10 mouse cellular contexts compared by ENCODE assay signal in genomic region chr9:107508266-107508665, GRCm38 (mm10). TPM values are rescaled to one million over a fixed set of nuclear protein-coding genes. Genes with fewer than 3 reads are reported as not detected.
DNase-seq lines count a peak whose midpoint lies in the region; TF ChIP-seq lines count a peak whose summit lies in the region.
"Had no signal": no experiment of that assay in that cellular context is flagged by ENCODE, and none has a peak within 500 bp of the region (broad histone marks: within the 10 kb centered on the region; RNA-seq: fewer than 3 reads in every experiment).

No protein-coding gene starts in this region.

- TF ChIP-seq POLR2A in olfactory bulb, adult 2 months (IDR thresholded peaks at IDR 0.05; ENCODE audit: insufficient read depth, low read depth, low read length), result no peak
- no peak for TF ChIP-seq POLR2A in kidney, adult 2 months (IDR thresholded peaks at IDR 0.05; ENCODE audit: low read depth, low read length)

- no peak overlapping the region for H3K4me3 ChIP-seq in heart, embryonic 10.5 days
- H3K4me3 ChIP-seq in olfactory bulb, adult 2 months (ENCODE audit: insufficient read depth, low read depth, low read length), result no peak overlapping the region
- no peak overlapping the region for H3K4me3 ChIP-seq in kidney, adult 2 months (ENCODE audit: insufficient read depth, low read depth, low read length)
- H3K4me3 ChIP-seq: heart, embryonic 12.5 days had no signal

- no peak for DNase-seq in heart, embryonic 10.5 days (ENCODE audit: low spot score)
- DNase-seq in heart, adult 8-10 months (ENCODE audit: low spot score), result no peak
- DNase-seq in frontal cortex, postnatal 10 days (ENCODE audit: low spot score in 2 of 2), result peak; percentile 66 to 67
- DNase-seq in layer of hippocampus, postnatal 25 days (ENCODE audit: extremely low spot score in 1 of 2, low spot score in 1 of 2), result peak; percentile 45 to 46
- DNase-seq in T-cell, adult 2 months (ENCODE audit: low spot score), result no peak
- no peak for DNase-seq in kidney, adult 2 months
- no peak for DNase-seq in lung, postnatal 10 days
- DNase-seq: cerebellum, adult 2 months had no signal

- peaks cover 14% of the 10 kb centered on the region; the same call in 1 of the 2 replicates for H3K36me3 ChIP-seq in heart, embryonic 10.5 days
- no peaks in the 10 kb centered on the region for H3K36me3 ChIP-seq in kidney, adult 2 months (ENCODE audit: control insufficient read depth, insufficient read depth, low read length)
- H3K36me3 ChIP-seq: heart, embryonic 12.5 days had no signal

- peaks cover 9% of the 10 kb centered on the region; the same call in 1 of the 2 replicates for H3K27me3 ChIP-seq in heart, embryonic 10.5 days (ENCODE audit: insufficient read depth, poor library complexity, severe bottlenecking)
- H3K27me3 ChIP-seq in kidney, adult 2 months (replicated peaks; ENCODE audit: control insufficient read depth, insufficient read depth, low read length), result no peaks in the 10 kb centered on the region

- TF ChIP-seq CTCF in olfactory bulb, adult 2 months (IDR thresholded peaks at IDR 0.05; ENCODE audit: insufficient read depth, low read depth, low read length), result 0 out of 2 replicates have a peak, but pooled peaks have one; percentile 10
- TF ChIP-seq CTCF in kidney, adult 2 months (conservative IDR thresholded peaks at IDR 0.05; ENCODE audit: insufficient read depth, insufficient read length, low read depth, low read length), result no peak

- H3K9me3 ChIP-seq in heart, embryonic 10.5 days, result no peaks in the 10 kb centered on the region
- H3K9me3 ChIP-seq: heart, embryonic 12.5 days had no signal

- peak overlapping the region; percentile 44; the same call in 1 of the 2 replicates for H3K27ac ChIP-seq in heart, embryonic 10.5 days
- H3K27ac ChIP-seq in olfactory bulb, adult 2 months (ENCODE audit: insufficient read depth, low read depth, low read length), result no peak overlapping the region
- H3K27ac ChIP-seq in kidney, adult 2 months (ENCODE audit: insufficient read depth, low read depth, low read length), result no peak overlapping the region

- peaks cover 64% of the 10 kb centered on the region for H3K4me1 ChIP-seq in heart, embryonic 10.5 days
- peaks cover 65% of the 10 kb centered on the region for H3K4me1 ChIP-seq in olfactory bulb, adult 2 months (ENCODE audit: control insufficient read depth, insufficient read depth, low read length)
- H3K4me1 ChIP-seq in kidney, adult 2 months (ENCODE audit: control insufficient read depth, insufficient read depth, low read length), result no peaks in the 10 kb centered on the region

- 60% methylated on average over 10 of the region's 10 CpGs for WGBS in heart, embryonic 10.5 days
- WGBS in olfactory bulb, adult 2 months, result 18% methylated on average over 10 of the region's 10 CpGs
- 61% methylated on average over 10 of the region's 10 CpGs for WGBS in kidney, adult 2 months

RNA-seq across cellular contexts. Expression of gene Tmem115, which starts 25.5 kb away (rescaled TPM):
- 42.7 and 46.8 TPM in 2 replicates for polyA plus RNA-seq in heart, embryonic 10.5 days (2016; fragmentation: Nextera tagmentation; extraction: Ambion mirVana)
- total RNA-seq in heart, adult 8-10 months (2022), result 10 to 100 TPM; 21.2 to 25.6 (median 22.2) TPM
- 10 to 100 TPM; 38.1 to 41.0 TPM for total RNA-seq in layer of hippocampus, postnatal 25 days (2021)
- not detected in 2 replicates for polyA plus RNA-seq in olfactory bulb, adult 2 months (2012; ENCODE audit: insufficient read depth, insufficient read length, low replicate concordance, missing spikeins)
- 52.1 and 63.6 TPM in 2 replicates for polyA plus RNA-seq in kidney, adult 2 months (2012; rRNA removed)

RNA-seq across cellular contexts. Expression of gene Cyb561d2, which starts 33.7 kb away (rescaled TPM):
- 24.1 and 24.5 TPM in 2 replicates for polyA plus RNA-seq in heart, embryonic 10.5 days (2016; fragmentation: Nextera tagmentation; extraction: Ambion mirVana)
- 1 to 10 TPM; 5.1 to 6.3 (median 5.4) TPM for total RNA-seq in heart, adult 8-10 months (2022)
- 10 to 100 TPM; 16.4 to 18.5 TPM for total RNA-seq in layer of hippocampus, postnatal 25 days (2021)
- polyA plus RNA-seq in olfactory bulb, adult 2 months (2012; ENCODE audit: insufficient read depth, insufficient read length, low replicate concordance, missing spikeins), result not detected in 2 replicates
- 62.6 and 77.4 TPM in 2 replicates for polyA plus RNA-seq in kidney, adult 2 months (2012; rRNA removed)

RNA-seq across cellular contexts. Expression of gene Nprl2, which starts 33.8 kb away (rescaled TPM):
- polyA plus RNA-seq in heart, embryonic 10.5 days (2016; fragmentation: Nextera tagmentation; extraction: Ambion mirVana), result 28.3 and 33.1 TPM in 2 replicates
- total RNA-seq in heart, adult 8-10 months (2022), result 10 to 100 TPM; 18.4 to 22.6 (median 21.2) TPM
- total RNA-seq in layer of hippocampus, postnatal 25 days (2021), result 10 to 100 TPM; 42.4 to 44.9 TPM
- not detected in 2 replicates for polyA plus RNA-seq in olfactory bulb, adult 2 months (2012; ENCODE audit: insufficient read depth, insufficient read length, low replicate concordance, missing spikeins)
- 61.5 and 62.6 TPM in 2 replicates for polyA plus RNA-seq in kidney, adult 2 months (2012; rRNA removed)

RNA-seq across cellular contexts. Expression of gene Zmynd10, which starts 38.8 kb away (rescaled TPM):
- polyA plus RNA-seq in heart, embryonic 10.5 days (2016; fragmentation: Nextera tagmentation; extraction: Ambion mirVana), result 0.17 TPM in 1 of 2 replicates, not detected in the other
- total RNA-seq in heart, adult 8-10 months (2022), result under 1 TPM in 2 of 4 experiments, not detected in 2; 0.35 to 0.40 TPM
- total RNA-seq in layer of hippocampus, postnatal 25 days (2021), result 1 to 10 TPM; 4.7 to 5.2 TPM
- not detected in 2 replicates for polyA plus RNA-seq in olfactory bulb, adult 2 months (2012; ENCODE audit: insufficient read depth, insufficient read length, low replicate concordance, missing spikeins)
- 52.6 and 52.9 TPM in 2 replicates for polyA plus RNA-seq in kidney, adult 2 months (2012; rRNA removed)

RNA-seq across cellular contexts. Expression of gene Rassf1, which starts 43.1 kb away (rescaled TPM):
- 50.5 and 51.7 TPM in 2 replicates for polyA plus RNA-seq in heart, embryonic 10.5 days (2016; fragmentation: Nextera tagmentation; extraction: Ambion mirVana)
- total RNA-seq in heart, adult 8-10 months (2022), result 10 to 100 TPM; 12.9 to 14.9 (median 14.4) TPM
- 10 to 100 TPM; 16.1 to 16.3 TPM for total RNA-seq in layer of hippocampus, postnatal 25 days (2021)
- not detected in 2 replicates for polyA plus RNA-seq in olfactory bulb, adult 2 months (2012; ENCODE audit: insufficient read depth, insufficient read length, low replicate concordance, missing spikeins)
- 23.0 and 24.0 TPM in 2 replicates for polyA plus RNA-seq in kidney, adult 2 months (2012; rRNA removed)

Comparison
In these comparisons a context has a peak if more than half of its experiments do, and no peak if none do; other contexts are left out.
1. DNase-seq: peak in frontal cortex, postnatal 10 days (2 of 2) and layer of hippocampus, postnatal 25 days (2 of 2); none in heart, embryonic 10.5 days (single experiment), heart, adult 8-10 months (single experiment), T-cell, adult 2 months (single experiment), kidney, adult 2 months (single experiment) and lung, postnatal 10 days (single experiment).
2. RNA of gene Tmem115, which starts 25.5 kb away (polyA plus RNA-seq): 52.1 to 63.6 TPM in kidney, adult 2 months and 42.7 to 46.8 TPM in heart, embryonic 10.5 days; not detected in olfactory bulb, adult 2 months; every median in the first group is over 10 times any median in the second.
3. RNA of gene Cyb561d2, which starts 33.7 kb away (polyA plus RNA-seq): 62.6 to 77.4 TPM in kidney, adult 2 months and 24.1 to 24.5 TPM in heart, embryonic 10.5 days; not detected in olfactory bulb, adult 2 months; every median in the first group is over 10 times any median in the second.